Mouse (Mus musculus) embryonic facial prominence, embryonic 12.5 days (tissue): Measurements from ENCODE around the gene Dut. TPM values are rescaled to one million over a fixed set of nuclear protein-coding genes. Genes with fewer than 3 reads are reported as not detected.
A peak's percentile ranks its signal among the peaks of the same experiment; 100 is the strongest.
"Not testable (repeated sequence)": the region's sequence is repeated elsewhere in the genome, so short reads cannot be mapped to it uniquely, and the experiment has no call there.

Source experiments
- ATAC-seq: fragments of 200-750 bp; cut with Nextera tagmentation; 2 replicates; pipeline ENCODE4 v1.8.0; 2017; ENCODE audit not compliant: insufficient number of reproducible peaks, insufficient read depth, low FRiP score, low TSS enrichment
- H3K27ac ChIP-seq: fragments of 300-500 bp; sonication (generic); 2 replicates; pipeline ENCODE4 v1.5.1; 2016; ENCODE audit warnings: mild to moderate bottlenecking
- H3K27me3 ChIP-seq: fragments of 300-500 bp; sonication (generic); 2 replicates; pipeline ENCODE4 v1.6.1; 2016; ENCODE audit warnings: mild to moderate bottlenecking, moderate library complexity
- H3K36me3 ChIP-seq: fragments of 300-500 bp; sonication (generic); 2 replicates; pipeline ENCODE4 v1.6.1; 2016; ENCODE audit warnings: mild to moderate bottlenecking
- H3K4me1 ChIP-seq: fragments of 300-500 bp; sonication (generic); 2 replicates; pipeline ENCODE4 v1.6.1; 2016
- H3K4me2 ChIP-seq: fragments of 300-500 bp; sonication (generic); replicated peaks from 2 replicates; pipeline ENCODE4 v1.6.1; 2016; ENCODE audit warnings: mild to moderate bottlenecking, moderate library complexity
- H3K4me3 ChIP-seq: fragments of 300-500 bp; sonication (generic); 2 replicates; pipeline ENCODE4 v1.5.1; 2016; ENCODE audit warnings: mild to moderate bottlenecking
- H3K9ac ChIP-seq: fragments of 300-500 bp; sonication (generic); 2 replicates; pipeline ENCODE4 v1.6.1; 2016; ENCODE audit warnings: mild to moderate bottlenecking, moderate library complexity
- H3K9me3 ChIP-seq: fragments of 300-500 bp; sonication (generic); 2 replicates; pipeline ENCODE4 v1.6.1; 2016; ENCODE audit warnings: mild to moderate bottlenecking, moderate library complexity
- WGBS: fragments of 180-500 bp; shearing (Covaris S2); methylation state at CpG from one replicate; pipeline ENCODE4 v1.1.7; 2016; 5-methylcytosine and 5-hydroxymethylcytosine counted together
- polyA plus RNA-seq: library from polyadenylated mRNA; unstranded; fragments of >200 nt; fragmentation: Nextera tagmentation; extraction: Ambion mirVana; gene quantifications from 2 replicates; pipeline ENCODE4 v1.2.1, GENCODE M21; 2016

Dut gene
- polyA plus RNA-seq, 1 experiment from 2014 or later = 167 TPM

DNA sequence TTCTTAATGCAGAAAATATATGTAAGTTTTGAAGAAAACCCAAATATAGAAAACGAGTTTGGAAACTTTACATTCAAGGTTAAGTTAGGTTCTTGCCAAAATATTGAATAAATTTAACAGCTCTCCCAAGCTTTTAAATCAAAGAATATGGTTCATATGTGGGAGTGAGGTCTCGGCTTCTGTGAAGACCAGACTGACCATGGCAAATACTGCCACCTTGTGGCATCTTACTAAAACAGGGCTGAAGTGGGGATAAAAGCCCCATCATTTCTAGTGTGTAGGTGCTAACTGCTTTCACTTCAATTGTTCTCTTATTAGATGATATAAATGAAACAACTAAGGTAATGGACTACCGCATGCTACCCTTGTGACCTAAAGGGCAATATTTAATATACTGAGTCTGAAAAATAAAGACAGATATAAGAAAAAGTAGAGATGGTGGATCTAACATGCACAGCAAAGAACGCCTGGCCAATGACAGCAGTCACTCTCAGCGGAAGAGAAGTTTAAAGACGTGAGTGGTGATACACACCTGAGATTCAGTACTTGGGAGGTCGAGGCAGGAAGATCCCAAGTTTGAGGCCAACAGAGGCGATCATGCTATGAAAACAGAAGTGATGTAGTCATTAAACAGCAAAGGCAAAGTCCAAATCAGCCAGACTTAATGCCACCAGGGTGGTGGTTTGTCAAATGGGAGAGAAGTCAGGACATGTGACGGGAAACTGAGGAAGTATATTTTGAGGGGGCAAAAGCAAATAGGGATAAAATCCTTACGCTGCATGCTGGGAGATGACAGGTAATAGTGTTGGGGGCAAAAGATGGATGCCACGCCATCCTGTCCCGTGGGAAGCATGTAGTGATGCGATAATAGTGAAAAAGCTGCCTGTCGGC, 12.5 kb downstream of the Dut start:
- WGBS = 88% methylated on average over 14 of the region's 14 CpGs
- ATAC-seq = no peak
- no peak overlapping the region for H3K9ac ChIP-seq

DNA sequence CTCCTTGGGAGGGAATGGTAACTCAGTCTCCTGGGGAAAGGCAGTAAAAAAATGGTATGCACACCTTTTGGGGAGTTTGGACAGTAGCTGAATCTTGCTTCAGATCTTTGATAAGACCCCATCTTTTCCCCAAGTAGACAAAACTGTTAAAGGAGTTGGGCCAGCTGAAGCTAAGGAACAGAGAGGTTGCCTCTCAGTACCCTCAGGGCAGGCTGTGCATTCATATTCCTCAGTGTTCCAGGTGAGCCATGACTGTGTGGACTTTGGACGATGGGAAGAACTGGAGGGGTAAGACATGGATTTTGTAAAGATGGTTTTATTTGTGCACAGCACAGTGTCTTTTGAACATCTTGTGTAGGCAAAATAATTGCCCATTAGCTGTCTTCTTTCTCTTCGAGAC, 13.3 kb downstream of the Dut start:
- no peaks in the 10 kb centered on the region for H3K9me3 ChIP-seq
- ATAC-seq = no peak
- no peaks in the 10 kb centered on the region for H3K27me3 ChIP-seq
- no peak overlapping the region for H3K4me2 ChIP-seq
- H3K4me3 ChIP-seq = no peak overlapping the region
- peaks cover 30% of the 10 kb centered on the region for H3K36me3 ChIP-seq
- no peaks in the 10 kb centered on the region for H3K4me1 ChIP-seq
- no peak overlapping the region for H3K9ac ChIP-seq
- H3K27ac ChIP-seq = no peak overlapping the region
- WGBS = 85% methylated on average over 2 of the region's 2 CpGs

More for the DNA sequence above, 12.5 kb downstream of the Dut start:
- no peak overlapping the region for H3K4me3 ChIP-seq
- H3K4me2 ChIP-seq = no peak overlapping the region
- H3K27ac ChIP-seq = no peak overlapping the region
- no peaks in the 10 kb centered on the region for H3K27me3 ChIP-seq
- H3K9me3 ChIP-seq = 0 out of 2 replicates have a peak, but pooled peaks cover 3% of the 10 kb centered on the region
- no peaks in the 10 kb centered on the region for H3K4me1 ChIP-seq
- H3K36me3 ChIP-seq = peaks cover 33% of the 10 kb centered on the region

DNA sequence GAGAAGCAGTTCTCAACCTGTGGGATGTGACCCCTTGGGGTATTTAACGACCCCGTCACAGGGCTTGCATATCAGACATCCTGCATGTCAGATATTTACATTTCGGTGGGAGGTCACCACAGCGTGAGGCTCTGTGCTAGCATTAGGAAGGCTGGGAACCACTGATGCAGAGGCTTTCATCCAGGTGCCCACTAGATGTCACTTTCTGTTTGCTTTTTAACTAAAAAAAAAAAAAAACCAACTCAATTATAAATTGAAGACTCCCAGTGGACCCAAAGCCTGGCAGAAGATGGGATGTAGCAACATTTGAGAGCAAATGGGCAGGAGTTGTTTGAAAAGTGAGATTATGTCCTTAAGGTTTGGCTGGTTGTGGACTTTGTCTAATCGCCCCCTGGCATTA, 16.1 kb downstream of the Dut start:
- Histone ChIP-seq H3K9ac (no peak overlapping the region), H3K4me3 (no peak overlapping the region), H3K27ac (no peak overlapping the region), H3K4me1 (no peaks in the 10 kb centered on the region), H3K4me2 (no peak overlapping the region), H3K36me3 (peaks cover 7% of the 10 kb centered on the region), H3K9me3 (no peaks in the 10 kb centered on the region), H3K27me3 (no peaks in the 10 kb centered on the region)
- ATAC-seq = no peak
- WGBS = 16% methylated on average over 5 of the region's 5 CpGs

DNA sequence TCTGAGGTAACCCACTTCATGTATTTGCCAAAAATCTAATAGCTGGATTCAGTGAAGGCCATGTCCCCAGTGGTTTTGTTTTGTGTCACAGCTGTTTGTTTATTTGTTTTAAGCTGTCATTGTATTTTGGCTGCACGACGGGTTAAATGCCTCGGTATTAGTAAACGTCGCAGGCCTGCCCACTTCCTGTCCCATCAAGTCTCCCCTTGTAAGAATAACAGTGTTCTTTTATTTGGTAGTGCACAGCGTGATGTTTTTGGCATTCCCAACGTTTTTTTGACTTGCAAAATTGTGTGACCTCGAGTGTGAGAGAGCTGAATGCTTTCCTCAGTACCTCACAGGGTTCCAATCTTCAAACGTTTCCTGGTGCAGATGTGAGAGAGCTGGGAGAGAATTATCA, 16.8 kb downstream of the Dut start:
- H3K9me3 ChIP-seq = no peaks in the 10 kb centered on the region
- H3K4me3 ChIP-seq = no peak overlapping the region
- H3K27ac ChIP-seq = no peak overlapping the region
- no peak overlapping the region for H3K4me2 ChIP-seq
- peaks cover 3% of the 10 kb centered on the region; the same call in 1 of the 2 replicates for H3K36me3 ChIP-seq
- H3K27me3 ChIP-seq = no peaks in the 10 kb centered on the region
- no peaks in the 10 kb centered on the region for H3K4me1 ChIP-seq
- WGBS = 15% methylated on average over 9 of the region's 9 CpGs
- ATAC-seq = no peak
- H3K9ac ChIP-seq = no peak overlapping the region

DNA sequence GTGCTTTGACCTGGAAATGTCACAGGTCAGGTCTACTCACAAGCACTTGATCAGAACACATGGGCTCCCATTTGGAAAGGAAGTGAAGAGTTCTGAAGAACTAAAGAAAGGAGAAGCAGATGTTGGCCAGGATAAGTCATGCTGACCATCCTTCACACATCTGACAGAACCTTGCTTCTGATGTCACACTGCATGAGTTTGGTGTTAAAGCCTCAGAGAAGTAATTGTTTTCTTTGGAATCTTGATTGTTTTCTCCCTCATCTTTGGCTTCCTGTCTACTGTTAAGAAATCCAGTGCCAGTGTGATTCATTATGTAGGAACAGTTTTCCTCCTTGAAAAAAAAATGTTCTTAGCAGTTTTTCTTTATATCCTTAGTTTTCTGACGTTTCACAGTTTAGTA, 21.9 kb downstream of the Dut start:
- no peaks in the 10 kb centered on the region for H3K4me1 ChIP-seq
- H3K27ac ChIP-seq = no peak overlapping the region
- no peaks in the 10 kb centered on the region for H3K9me3 ChIP-seq
- H3K36me3 ChIP-seq = no peaks in the 10 kb centered on the region
- no peak overlapping the region for H3K9ac ChIP-seq
- H3K4me2 ChIP-seq = no peak overlapping the region
- no peak overlapping the region for H3K4me3 ChIP-seq
- H3K27me3 ChIP-seq = no peaks in the 10 kb centered on the region
- ATAC-seq = no peak
- 79% methylated on average over 1 of the region's 1 CpGs for WGBS

DNA sequence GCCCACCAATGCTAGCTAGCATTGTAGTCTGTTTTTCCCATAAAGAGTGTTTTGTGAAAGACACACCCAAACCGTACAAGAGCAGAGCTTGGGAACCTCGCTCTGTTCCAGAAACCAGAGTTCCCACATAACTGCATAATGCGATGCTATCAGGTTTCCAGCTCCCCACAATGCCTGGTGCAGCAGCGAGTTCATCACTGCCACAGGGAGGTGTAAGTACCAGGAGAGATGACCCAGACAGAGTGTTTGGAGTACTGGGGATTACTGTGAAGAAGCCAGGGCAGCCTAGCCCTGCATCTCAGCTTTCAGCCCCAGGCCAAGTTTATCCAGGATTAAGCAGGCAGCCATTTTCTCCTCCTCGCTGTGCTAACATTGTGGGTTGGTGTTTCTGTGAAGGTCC, 28.6 kb downstream of the Dut start:
- 21% methylated on average over 5 of the region's 5 CpGs for WGBS
- no peak overlapping the region for H3K4me3 ChIP-seq
- no peaks in the 10 kb centered on the region for H3K9me3 ChIP-seq
- no peak overlapping the region for H3K9ac ChIP-seq
- H3K4me2 ChIP-seq = no peak overlapping the region
- H3K36me3 ChIP-seq = no peaks in the 10 kb centered on the region
- no peaks in the 10 kb centered on the region for H3K27me3 ChIP-seq
- peak; percentile 87; the same call in 1 of the 2 replicates for ATAC-seq
- H3K27ac ChIP-seq = 0 out of 2 replicates have a peak overlapping the region, but pooled peaks have one; percentile 30
- H3K4me1 ChIP-seq = 0 out of 2 replicates have a peak, but pooled peaks cover 3% of the 10 kb centered on the region

DNA sequence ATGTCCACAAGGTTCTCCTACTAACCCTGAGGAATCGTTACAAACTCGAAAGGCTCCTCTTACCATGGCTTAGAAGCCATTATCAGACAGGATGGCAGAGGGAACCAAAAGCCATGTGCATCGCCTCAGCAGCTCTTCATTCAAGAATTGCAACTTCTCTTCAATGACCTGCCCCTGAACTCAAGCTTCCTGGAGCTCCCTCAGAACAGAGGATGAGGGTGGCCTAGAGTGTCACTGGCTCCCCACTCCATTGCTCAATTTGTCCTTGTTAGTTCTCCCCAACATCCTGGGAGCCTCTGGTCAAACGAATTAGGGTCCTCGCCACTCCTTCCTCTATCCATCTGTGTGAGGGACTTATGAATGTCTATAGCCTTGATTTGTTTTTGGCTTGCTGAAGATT, 29.7 kb downstream of the Dut start:
- Histone ChIP-seq H3K4me1 (0 out of 2 replicates have a peak, but pooled peaks cover 3% of the 10 kb centered on the region), H3K9ac (no peak overlapping the region), H3K36me3 (no peaks in the 10 kb centered on the region), H3K4me2 (no peak overlapping the region), H3K4me3 (no peak overlapping the region), H3K27ac (no peak overlapping the region), H3K27me3 (no peaks in the 10 kb centered on the region), H3K9me3 (no peaks in the 10 kb centered on the region)
- no peak for ATAC-seq
- 73% methylated on average over 5 of the region's 5 CpGs for WGBS

DNA sequence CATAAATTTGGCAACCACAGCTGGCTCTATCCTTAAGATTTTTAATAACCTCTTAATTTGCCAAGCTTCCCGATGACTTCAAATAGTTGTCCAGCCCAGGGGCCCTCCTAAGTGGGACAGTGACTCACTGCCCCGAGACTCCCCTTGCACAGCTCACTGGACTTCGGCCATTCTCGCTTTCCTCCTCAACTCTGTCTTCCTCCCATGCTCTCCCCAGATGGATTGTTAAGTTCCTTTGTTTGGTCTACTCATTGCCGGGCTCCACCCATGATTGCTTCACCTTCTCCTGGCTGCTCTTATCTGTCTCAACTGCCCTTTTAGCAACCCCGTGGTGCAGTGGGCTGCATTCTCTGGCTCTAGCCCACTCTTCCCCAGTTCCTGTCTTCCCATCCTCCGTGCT, 31.5 kb downstream of the Dut start:
- Histone ChIP-seq H3K4me1 (0 out of 2 replicates have a peak, but pooled peaks cover 3% of the 10 kb centered on the region), H3K27ac (no peak overlapping the region), H3K9ac (no peak overlapping the region), H3K36me3 (no peaks in the 10 kb centered on the region), H3K4me2 (no peak overlapping the region), H3K9me3 (no peaks in the 10 kb centered on the region), H3K4me3 (no peak overlapping the region), H3K27me3 (no peaks in the 10 kb centered on the region)
- ATAC-seq = no peak
- WGBS = 77% methylated on average over 7 of the region's 7 CpGs

DNA sequence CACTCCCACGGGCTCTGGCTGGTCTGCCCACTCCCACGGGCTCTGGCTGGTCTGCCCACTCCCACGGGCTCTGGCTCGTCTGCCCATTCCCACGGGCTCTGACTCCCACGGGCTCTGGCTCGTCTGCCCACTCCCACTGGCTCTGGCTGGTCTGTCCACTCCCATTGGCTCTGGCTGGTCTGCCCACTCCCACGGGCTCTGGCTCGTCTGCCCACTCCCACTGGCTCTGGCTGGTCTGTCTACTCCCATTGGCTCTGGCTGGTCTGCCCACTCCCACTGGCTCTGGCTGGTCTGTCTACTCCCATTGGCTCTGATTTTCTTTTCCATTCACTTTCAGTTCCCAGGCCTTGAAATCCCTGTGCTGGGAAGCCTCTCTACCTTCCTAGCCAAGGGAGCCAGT, 33.0 kb downstream of the Dut start:
- WGBS = 88% methylated on average over 9 of the region's 9 CpGs
- not testable (repeated sequence) for H3K9ac ChIP-seq, H3K4me1 ChIP-seq, ATAC-seq, H3K27me3 ChIP-seq, H3K27ac ChIP-seq, H3K4me2 ChIP-seq, H3K4me3 ChIP-seq, H3K36me3 ChIP-seq, H3K9me3 ChIP-seq

DNA sequence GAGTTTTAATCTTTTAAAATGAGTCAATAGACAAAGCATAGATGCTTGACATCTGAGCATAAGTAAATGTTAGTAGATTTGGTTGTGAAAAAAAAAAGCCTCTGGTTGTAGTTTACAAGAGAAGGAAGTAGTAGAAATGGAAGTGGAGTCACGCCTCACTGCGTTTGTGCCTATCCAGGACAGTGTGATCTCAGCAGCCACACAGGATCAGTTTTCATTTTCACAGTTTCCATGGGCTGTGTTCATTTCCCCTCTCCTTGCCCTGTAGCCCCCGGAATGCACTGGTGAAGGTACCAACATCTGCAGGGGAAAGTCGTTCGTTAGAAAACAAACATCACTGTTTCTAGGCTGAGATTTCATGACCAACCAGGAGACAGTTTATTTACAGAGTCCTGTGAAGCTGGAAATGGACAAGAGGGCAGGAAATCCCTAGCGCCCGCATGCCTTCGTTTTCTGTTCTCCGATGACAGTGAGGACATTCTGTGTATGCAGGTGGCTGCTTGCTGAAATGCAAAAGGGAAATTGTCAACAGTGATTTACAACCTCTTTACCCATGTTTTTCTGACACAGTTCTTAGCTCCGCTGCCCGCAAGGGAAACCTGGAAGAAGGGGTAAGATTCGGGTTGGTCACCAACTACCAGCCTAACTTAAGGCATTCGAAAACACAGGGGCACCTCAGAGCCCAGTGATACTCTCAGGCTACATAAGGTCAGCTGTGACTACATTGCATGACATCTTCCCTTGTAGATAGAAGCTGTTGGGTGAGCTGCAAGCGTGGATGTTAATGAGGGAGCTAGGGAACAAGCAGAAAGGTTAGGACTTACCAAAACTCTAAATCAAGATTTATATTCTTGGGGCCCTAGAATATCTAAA, 35.6 kb downstream of the Dut start:
- Histone ChIP-seq H3K4me3 (no peak overlapping the region), H3K36me3 (no peaks in the 10 kb centered on the region), H3K27ac (no peak overlapping the region), H3K4me1 (no peaks in the 10 kb centered on the region), H3K4me2 (0 out of 2 replicates have a peak overlapping the region, but pooled peaks have one; percentile 3), H3K9ac (no peak overlapping the region), H3K27me3 (no peaks in the 10 kb centered on the region), H3K9me3 (no peaks in the 10 kb centered on the region)
- WGBS = 52% methylated on average over 14 of the region's 14 CpGs
- no peak for ATAC-seq

DNA sequence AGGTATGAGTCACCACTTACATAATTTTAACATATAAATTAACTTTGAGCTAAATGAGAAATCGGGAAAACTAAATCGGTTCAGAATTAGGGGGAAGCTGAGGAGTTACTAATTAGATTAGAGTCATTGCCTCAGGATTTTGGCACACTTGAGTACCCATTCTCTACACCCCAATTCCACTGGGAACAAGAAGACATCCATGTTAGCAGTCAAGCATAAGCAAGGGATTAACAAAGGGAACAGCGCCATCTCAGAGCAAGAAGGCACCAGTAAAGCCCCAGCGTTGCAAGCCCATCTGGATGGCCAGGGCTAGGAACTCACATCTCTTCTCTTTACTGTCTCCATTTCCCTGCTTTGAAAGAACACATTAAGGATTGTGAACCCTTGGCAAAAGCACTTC, 38.8 kb downstream of the Dut start:
- Histone ChIP-seq H3K36me3 (no peaks in the 10 kb centered on the region), H3K4me1 (no peaks in the 10 kb centered on the region), H3K4me3 (no peak overlapping the region), H3K27ac (no peak overlapping the region), H3K27me3 (no peaks in the 10 kb centered on the region), H3K9me3 (no peaks in the 10 kb centered on the region), H3K9ac (no peak overlapping the region), H3K4me2 (no peak overlapping the region)
- 90% methylated on average over 4 of the region's 4 CpGs for WGBS
- no peak for ATAC-seq
